Mouse (Mus musculus) cerebellum, adult 2 months (tissue): Measurements from ENCODE around the gene Baiap2.

Experiments used
- CTCF ChIP-seq: fragments of 200-500 bp; IDR thresholded peaks from 2 replicates; pipeline ENCODE4 v1.5.1; 2011; ENCODE audit warnings: low read depth, mild to moderate bottlenecking, control low read depth, low read length, moderate library complexity, borderline replicate concordance; ENCODE audit not compliant: insufficient read depth
- POLR2A ChIP-seq: fragments of 200-500 bp; IDR thresholded peaks from 2 replicates; pipeline ENCODE4 v1.6.1; 2011; ENCODE audit warnings: low read length, control low read depth, borderline replicate concordance; ENCODE audit not compliant: insufficient read depth

DNA sequence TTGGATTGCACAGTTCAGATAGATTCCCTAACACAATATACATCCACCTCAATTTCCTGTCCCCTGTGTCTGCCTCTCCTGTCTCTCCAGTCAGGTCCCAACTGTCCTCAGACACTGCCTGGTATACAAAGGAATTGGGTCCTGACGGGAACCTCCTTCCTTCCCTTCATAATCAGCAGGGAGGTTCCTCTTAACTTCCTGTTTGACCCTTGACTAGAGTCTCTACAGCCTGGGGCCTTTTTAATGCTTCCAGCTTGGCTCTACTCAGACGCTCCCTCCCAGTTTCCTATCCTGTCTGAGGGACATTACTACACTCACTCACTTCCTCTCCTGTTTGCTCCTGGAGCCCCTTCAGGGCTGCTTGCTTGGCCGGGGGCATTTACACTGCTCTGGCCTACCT is 12.9 kb downstream of the Baiap2 start:
- TF ChIP-seq CTCF (no peak), POLR2A (no peak)
